Mouse (Mus musculus) liver (tissue): ENCODE measurements around the gene Hoxc11.

Experiments
- DNase-seq: peaks from one replicate; pipeline ENCODE4 v3.0.0-alpha.2; 2020; ENCODE audit warnings: mixed read lengths

Hoxc11 gene

GRCm38 (mm10) chr15:102965892-102966775 lies 11.9 kb downstream of the Hoxc11 start:
- peak; percentile 68 for DNase-seq

- DNase-seq = no peak
Measured at GRCm38 (mm10) chr15:102966776-102967311, 12.6 kb downstream of the Hoxc11 start, which contains the start of gene Hoxc10. Gene Hoxc10, plus strand, starts transcription at chr15:102966796.

GRCm38 (mm10) chr15:102967312-102967510 lies 13.0 kb downstream of the Hoxc11 start, which contains the start of gene Hoxc5:
Gene Hoxc5, plus strand, starts transcription at chr15:102967443.
- no peak for DNase-seq

GRCm38 (mm10) chr15:102967511-102968397 lies 13.5 kb downstream of the Hoxc11 start:
- DNase-seq = no peak

- DNase-seq = no peak
Measured at GRCm38 (mm10) chr15:102969296-102969695, 15.1 kb downstream of the Hoxc11 start.

- DNase-seq = no peak
Measured at GRCm38 (mm10) chr15:102970740-102971139, 16.5 kb downstream of the Hoxc11 start.

GRCm38 (mm10) chr15:102972254-102972653 lies 18.0 kb downstream of the Hoxc11 start:
- DNase-seq = no peak

- DNase-seq = no peak
Measured at GRCm38 (mm10) chr15:102972753-102973152, 18.5 kb downstream of the Hoxc11 start.

GRCm38 (mm10) chr15:102975034-102975433 lies 20.8 kb downstream of the Hoxc11 start:
- no peak for DNase-seq

- no peak for DNase-seq
Measured at GRCm38 (mm10) chr15:102975688-102976111, 21.5 kb downstream of the Hoxc11 start.

GRCm38 (mm10) chr15:102976171-102976570 lies 21.9 kb downstream of the Hoxc11 start, which contains the start of gene Hoxc9:
Gene Hoxc9, plus strand, starts transcription at chr15:102976439.
- DNase-seq = no peak

GRCm38 (mm10) chr15:102976631-102977422 lies 22.6 kb downstream of the Hoxc11 start:
- no peak for DNase-seq

- DNase-seq = no peak
Measured at GRCm38 (mm10) chr15:102977423-102977974, 23.3 kb downstream of the Hoxc11 start.

- no peak for DNase-seq
Measured at GRCm38 (mm10) chr15:102978615-102979515, 24.6 kb downstream of the Hoxc11 start.

GRCm38 (mm10) chr15:102979936-102980335 lies 25.7 kb downstream of the Hoxc11 start:
- no peak for DNase-seq

- no peak for DNase-seq
Measured at GRCm38 (mm10) chr15:102980352-102980751, 26.1 kb downstream of the Hoxc11 start.

GRCm38 (mm10) chr15:102980912-102981311 lies 26.7 kb downstream of the Hoxc11 start:
- DNase-seq = no peak

- no peak for DNase-seq
Measured at GRCm38 (mm10) chr15:102981379-102982288, 27.4 kb downstream of the Hoxc11 start.

- DNase-seq = no peak
Measured at GRCm38 (mm10) chr15:102983716-102984115, 29.5 kb downstream of the Hoxc11 start.

- DNase-seq = no peak
Measured at GRCm38 (mm10) chr15:102984521-102984920, 30.3 kb downstream of the Hoxc11 start.
